Mouse (Mus musculus) ovary, postnatal 14 days (tissue): ENCODE measurements at regions not wholly inside any gene's neighbourhood (a gene's known extent, or its start where the extent isn't known, plus 50 kb on each side); places are given as distances from the start of the nearest gene placed in this dataset.

Experiments
- DNase-seq: peaks from one replicate; pipeline ENCODE4 v3.0.0; 2022; ENCODE audit warnings: low spot score

DNA sequence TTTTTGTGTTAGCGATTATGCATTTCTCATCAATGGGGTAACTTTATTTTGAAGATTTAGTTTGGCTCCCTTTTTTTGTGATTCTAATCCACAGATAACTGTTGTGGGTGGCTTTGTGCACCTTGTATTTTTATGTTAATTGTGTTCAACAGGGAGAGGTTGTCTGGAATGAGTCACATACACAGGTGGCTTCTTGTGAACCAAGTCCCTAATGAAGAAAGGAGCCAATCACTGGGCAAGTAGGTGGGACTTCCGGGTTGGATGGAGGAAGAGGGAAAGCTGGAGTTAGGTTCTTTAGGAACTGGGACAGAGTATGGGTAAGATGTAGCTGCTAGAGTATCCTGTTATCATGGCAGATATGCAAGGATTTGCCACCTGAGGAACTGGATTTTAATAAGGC, 925.2 kb downstream of the Flrt2 start:
- no peak for DNase-seq
